Mouse (Mus musculus): ENCODE measurements around the gene Mtcl1. TPM values are rescaled to one million over a fixed set of nuclear protein-coding genes. Genes with fewer than 3 reads are reported as not detected.

The Mtcl1 gene
- polyA plus RNA-seq, 2 experiments, result 0.08 TPM; not detected in 1

DNA sequence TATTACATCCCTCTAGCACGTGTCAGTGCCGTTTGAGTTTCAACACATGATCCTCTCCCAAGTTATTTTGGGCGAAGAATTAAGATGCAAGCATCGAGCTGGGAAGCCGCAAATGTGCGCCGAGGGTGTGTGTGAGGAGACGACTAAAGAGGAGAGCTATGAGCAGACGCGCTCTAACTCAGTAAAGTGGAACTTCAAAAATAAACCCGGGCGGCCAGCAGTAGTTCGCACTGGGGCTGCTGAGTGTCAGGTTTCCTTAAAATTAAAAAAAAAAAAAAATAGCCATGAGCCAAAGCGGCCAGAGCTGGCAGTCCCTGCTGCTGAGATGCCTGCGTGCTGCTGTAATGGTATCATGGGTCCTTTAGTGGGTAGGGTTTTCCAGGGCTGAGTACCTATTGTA lies 99.4 kb downstream of the Mtcl1 start:
- Histone ChIP-seq H3K4me3 (ENCODE audit: insufficient read depth in 1 of 2, low read depth in 2 of 2, low read length in 2 of 2) (no peak overlapping the region), H3K4me2 (ENCODE audit: low read depth) (no peak overlapping the region), H3K4me1 (replicated peaks; ENCODE audit: control insufficient read depth in 2 of 2, insufficient read depth in 2 of 2, low read length in 1 of 2) (peaks cover 0 to 7% of the 10 kb centered on the region in 2 experiments; a peak in 2 of 4 replicates), H3K36me3 (replicated peaks; ENCODE audit: control insufficient read depth, insufficient read depth, low read depth) (no peaks in the 10 kb centered on the region), H3K27me3 (ENCODE audit: control insufficient read depth, insufficient read depth, low read length) (no peaks in the 10 kb centered on the region), H3K9me3 (ENCODE audit: control insufficient read depth, low read length) (no peaks in the 10 kb centered on the region), H3K9ac (replicated peaks) (no peak overlapping the region), H3K27ac (no peak overlapping the region)
- ATAC-seq (ENCODE audit: insufficient read depth) (no peak), DNase-seq (ENCODE audit: low read depth in 3 of 3, low spot score in 3 of 3) (no peak)
- 73% methylated on average over 15 of the region's 15 CpGs for WGBS (ENCODE audit: insufficient replicate concordance)
- no peak for TF ChIP-seq EP300 (IDR thresholded peaks at IDR 0.05; ENCODE audit: low read depth)
- TF ChIP-seq CTCF (IDR thresholded peaks at IDR 0.05; ENCODE audit: low read depth), result no peak

DNA sequence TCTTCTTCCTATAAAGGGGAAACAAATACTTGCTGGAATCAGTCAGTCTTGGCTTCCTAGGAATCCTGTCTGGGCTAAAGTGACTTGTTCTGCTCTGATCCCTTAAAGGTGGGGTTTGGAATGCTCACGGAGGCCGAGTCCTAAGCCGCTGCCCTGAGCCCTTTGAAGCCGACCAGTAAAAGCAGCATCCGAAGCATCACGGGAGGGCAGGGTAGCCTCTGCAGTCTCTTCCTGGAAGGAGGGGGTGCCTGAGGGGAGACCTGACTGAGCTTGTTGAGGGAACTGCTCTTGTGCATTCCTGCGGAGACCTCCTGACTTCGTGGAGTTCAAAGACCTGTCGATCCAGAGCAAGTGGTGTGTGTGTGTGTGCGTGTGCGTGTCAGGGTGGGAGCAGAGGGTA lies 103.2 kb downstream of the Mtcl1 start:
- H3K4me2 ChIP-seq (ENCODE audit: low read depth), result no peak overlapping the region
- no peak overlapping the region for H3K27ac ChIP-seq
- H3K9me3 ChIP-seq (ENCODE audit: control insufficient read depth, low read length), result no peaks in the 10 kb centered on the region
- WGBS (ENCODE audit: insufficient replicate concordance), result 74% methylated on average over 11 of the region's 11 CpGs
- no peak overlapping the region for H3K4me3 ChIP-seq (ENCODE audit: insufficient read depth in 1 of 2, low read depth in 2 of 2, low read length in 2 of 2)
- DNase-seq (ENCODE audit: low read depth in 3 of 3, low spot score in 3 of 3) (no peak), ATAC-seq (ENCODE audit: insufficient read depth) (no peak)
- no peaks in the 10 kb centered on the region for H3K27me3 ChIP-seq (ENCODE audit: control insufficient read depth, insufficient read depth, low read length)
- H3K9ac ChIP-seq (replicated peaks), result no peak overlapping the region
- TF ChIP-seq CTCF (IDR thresholded peaks at IDR 0.05; ENCODE audit: low read depth) (no peak), EP300 (IDR thresholded peaks at IDR 0.05; ENCODE audit: low read depth) (no peak)
- no peaks in the 10 kb centered on the region for H3K36me3 ChIP-seq (replicated peaks; ENCODE audit: control insufficient read depth, insufficient read depth, low read depth)
- no peaks in the 10 kb centered on the region for H3K4me1 ChIP-seq (replicated peaks; ENCODE audit: control insufficient read depth in 2 of 2, insufficient read depth in 2 of 2, low read length in 1 of 2)

DNA sequence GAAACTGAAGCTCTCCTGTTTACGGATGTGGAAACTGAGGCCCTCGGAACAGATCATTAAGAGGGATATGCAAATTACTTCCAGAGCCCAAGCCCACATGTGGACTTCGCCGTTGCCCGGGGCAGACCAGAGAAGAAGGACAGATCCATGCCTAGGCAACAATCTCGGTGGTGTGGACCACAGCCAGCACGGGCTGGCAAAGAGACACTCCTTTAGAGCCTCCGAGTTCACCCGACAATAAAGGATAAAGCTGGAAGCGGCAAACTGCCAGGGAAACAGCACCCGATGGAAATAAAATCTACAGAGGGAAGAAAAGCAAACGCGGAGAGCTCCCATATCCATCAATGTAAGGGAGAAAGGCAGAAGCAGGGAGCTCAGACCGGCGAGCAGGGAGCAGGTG lies 103.9 kb downstream of the Mtcl1 start:
- TF ChIP-seq EP300 (IDR thresholded peaks at IDR 0.05; ENCODE audit: low read depth), result no peak
- no peak for TF ChIP-seq CTCF (IDR thresholded peaks at IDR 0.05; ENCODE audit: low read depth)
- Histone ChIP-seq H3K27ac (no peak overlapping the region), H3K36me3 (replicated peaks; ENCODE audit: control insufficient read depth, insufficient read depth, low read depth) (no peaks in the 10 kb centered on the region), H3K9ac (replicated peaks) (no peak overlapping the region), H3K9me3 (ENCODE audit: control insufficient read depth, low read length) (no peaks in the 10 kb centered on the region), H3K27me3 (ENCODE audit: control insufficient read depth, insufficient read depth, low read length) (no peaks in the 10 kb centered on the region), H3K4me2 (ENCODE audit: low read depth) (no peak overlapping the region), H3K4me3 (ENCODE audit: insufficient read depth in 1 of 2, low read depth in 2 of 2, low read length in 2 of 2) (no peak overlapping the region), H3K4me1 (replicated peaks; ENCODE audit: control insufficient read depth in 2 of 2, insufficient read depth in 2 of 2, low read length in 1 of 2) (no peaks in the 10 kb centered on the region)
- WGBS (ENCODE audit: insufficient replicate concordance), result 71% methylated on average over 15 of the region's 15 CpGs
- DNase-seq (ENCODE audit: low read depth in 3 of 3, low spot score in 3 of 3), result no peak
- no peak for ATAC-seq (ENCODE audit: insufficient read depth)

DNA sequence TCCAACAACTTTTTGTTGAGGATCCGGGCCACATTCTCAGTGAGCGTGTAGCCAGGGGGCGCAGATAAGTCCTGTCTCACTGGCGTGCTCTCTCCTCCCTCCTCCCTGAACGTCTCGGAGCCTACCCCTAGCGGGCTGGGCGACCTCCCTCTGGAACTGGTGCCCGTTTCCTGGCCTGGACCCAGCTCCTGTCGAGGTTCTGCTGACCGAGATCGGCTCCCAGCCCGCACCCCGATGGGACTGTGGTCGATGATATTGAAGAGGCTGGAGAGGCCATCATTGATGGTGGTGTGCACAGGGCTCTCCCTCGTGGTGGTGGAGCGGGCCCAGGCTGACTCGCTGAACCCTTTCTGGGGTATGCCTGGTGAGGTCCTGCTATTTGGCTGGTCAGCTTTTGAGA lies 106.6 kb downstream of the Mtcl1 start:
- Histone ChIP-seq H3K9ac (replicated peaks) (no peak overlapping the region), H3K27ac (no peak overlapping the region), H3K4me2 (ENCODE audit: low read depth) (no peak overlapping the region), H3K9me3 (ENCODE audit: control insufficient read depth, low read length) (no peaks in the 10 kb centered on the region), H3K27me3 (ENCODE audit: control insufficient read depth, insufficient read depth, low read length) (no peaks in the 10 kb centered on the region), H3K4me1 (replicated peaks; ENCODE audit: control insufficient read depth in 2 of 2, insufficient read depth in 2 of 2, low read length in 1 of 2) (no peaks in the 10 kb centered on the region), H3K36me3 (replicated peaks; ENCODE audit: control insufficient read depth, insufficient read depth, low read depth) (no peaks in the 10 kb centered on the region), H3K4me3 (ENCODE audit: insufficient read depth in 1 of 2, low read depth in 2 of 2, low read length in 2 of 2) (no peak overlapping the region)
- WGBS (ENCODE audit: insufficient replicate concordance), result 77% methylated on average over 18 of the region's 18 CpGs
- ATAC-seq (ENCODE audit: insufficient read depth) (no peak), DNase-seq (ENCODE audit: low read depth in 3 of 3, low spot score in 3 of 3) (no peak)
- no peak for TF ChIP-seq CTCF (IDR thresholded peaks at IDR 0.05; ENCODE audit: low read depth)
- TF ChIP-seq EP300 (IDR thresholded peaks at IDR 0.05; ENCODE audit: low read depth), result no peak

GRCm38 (mm10) chr17:66341670-66342069 lies 107.9 kb downstream of the Mtcl1 start:
- Histone ChIP-seq H3K27ac (no peak overlapping the region), H3K9ac (replicated peaks) (no peak overlapping the region), H3K27me3 (ENCODE audit: control insufficient read depth, insufficient read depth, low read length) (no peaks in the 10 kb centered on the region), H3K4me2 (ENCODE audit: low read depth) (no peak overlapping the region), H3K9me3 (ENCODE audit: control insufficient read depth, low read length) (no peaks in the 10 kb centered on the region), H3K4me3 (ENCODE audit: insufficient read depth in 1 of 2, low read depth in 2 of 2, low read length in 2 of 2) (no peak overlapping the region), H3K4me1 (replicated peaks; ENCODE audit: control insufficient read depth in 2 of 2, insufficient read depth in 2 of 2, low read length in 1 of 2) (no peaks in the 10 kb centered on the region), H3K36me3 (replicated peaks; ENCODE audit: control insufficient read depth, insufficient read depth, low read depth) (no peaks in the 10 kb centered on the region)
- DNase-seq (ENCODE audit: low read depth in 3 of 3, low spot score in 3 of 3), result no peak
- no peak for ATAC-seq (ENCODE audit: insufficient read depth)
- 62% methylated on average over 6 of the region's 6 CpGs for WGBS (ENCODE audit: insufficient replicate concordance)
- TF ChIP-seq EP300 (IDR thresholded peaks at IDR 0.05; ENCODE audit: low read depth), result no peak
- no peak for TF ChIP-seq CTCF (IDR thresholded peaks at IDR 0.05; ENCODE audit: low read depth)

All from liver, embryonic 14.5 days (tissue).